Mouse (Mus musculus) G1E (cell line): ENCODE data around the gene C1qtnf9.

Experiments
- CTCF ChIP-seq: IDR thresholded peaks from 2 replicates; pipeline ENCODE4 v1.5.1; 2012; ENCODE audit warnings: low read depth, low read length, inconsistent platforms, mixed read lengths
- GATA1 ChIP-seq: IDR thresholded peaks from 2 replicates; pipeline ENCODE4 v1.6.1; 2012; ENCODE audit warnings: borderline replicate concordance, low read length, inconsistent platforms, mixed read lengths
- TAL1 ChIP-seq: conservative IDR thresholded peaks from 2 replicates; pipeline ENCODE4 v1.6.1; 2012; ENCODE audit warnings: low read depth, low read length, inconsistent platforms, mixed read lengths

- TF ChIP-seq CTCF (no peak), TAL1 (no peak), GATA1 (no peak)
Observed at GRCm38 (mm10) chr14:60743681-60744080, 24.3 kb upstream of the C1qtnf9 start.
